Mouse (Mus musculus) left cerebral cortex, adult 9 months (tissue): ENCODE results near the gene Dab1.

Experiments used
- DNase-seq, 2 experiments: peaks; one replicate each; pipeline ENCODE4 v3.0.0; 2022; ENCODE audit warnings: low spot score in 2 of 2

Gene Dab1

GRCm38 (mm10) chr4:104725673-104726072 is 1106.5 kb downstream of the Dab1 start:
- DNase-seq: peak in 1 of 2 experiments; percentile 39

GRCm38 (mm10) chr4:104729185-104729584 is 1110.0 kb downstream of the Dab1 start:
- DNase-seq: no peak

- DNase-seq: no peak
These were observed 1127.3 kb downstream of the Dab1 start for GRCm38 (mm10) chr4:104746500-104746899.

DNA sequence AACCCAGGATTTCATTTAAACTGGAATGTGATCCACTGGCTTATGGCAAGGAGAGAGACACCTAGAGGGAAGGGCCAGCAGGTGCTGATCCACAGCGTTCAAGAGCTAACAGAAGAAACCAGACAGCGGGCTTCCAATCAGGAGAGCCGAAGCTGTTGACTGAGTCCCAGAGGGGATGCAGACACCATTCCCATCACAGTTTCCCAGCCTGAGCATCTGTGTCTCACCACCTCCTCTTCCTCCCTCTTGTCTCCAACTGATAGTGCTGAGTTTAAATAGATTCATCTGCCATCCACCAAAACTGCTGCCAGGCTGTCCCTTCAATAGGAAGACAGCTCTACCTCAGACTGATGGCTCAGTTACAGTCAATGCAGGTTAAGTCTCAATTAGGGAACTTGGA is 1134.9 kb downstream of the Dab1 start:
- DNase-seq: no peak

DNA sequence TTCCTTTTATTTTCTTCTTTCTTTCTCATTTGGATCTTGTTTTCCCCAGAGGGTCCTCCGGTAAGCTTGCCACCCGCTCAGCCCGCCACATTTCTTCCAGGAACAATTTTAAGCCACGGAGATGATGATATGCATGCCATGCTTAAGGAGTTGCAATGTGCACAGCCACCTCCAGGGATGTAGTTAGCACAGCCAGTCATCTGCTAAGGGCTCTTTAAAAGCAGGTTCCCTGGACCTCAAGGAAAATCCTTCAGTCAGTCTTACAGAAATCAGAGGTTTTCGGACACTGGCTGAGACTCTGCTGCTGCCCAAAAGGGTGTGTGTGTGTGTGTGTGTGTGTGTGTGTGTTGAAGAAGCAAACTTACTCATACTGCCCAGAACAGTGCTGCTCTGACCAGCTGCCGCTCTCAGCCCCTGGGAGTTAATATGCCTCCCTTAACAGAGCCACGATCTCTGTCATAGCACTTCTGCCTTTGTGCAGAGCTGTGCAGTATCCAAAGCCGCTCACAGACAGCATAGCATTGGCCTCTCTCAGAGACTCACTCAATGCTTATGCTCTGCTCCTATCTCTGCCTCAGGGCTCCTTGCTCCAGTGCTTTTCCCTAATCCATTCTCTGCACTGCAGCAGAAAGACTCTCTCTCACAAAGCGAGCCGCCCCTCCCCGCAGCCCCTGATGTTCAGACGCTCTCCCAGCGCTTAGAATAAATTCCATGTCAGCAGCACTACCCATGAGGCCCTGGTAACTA is 1141.9 kb downstream of the Dab1 start:
- DNase-seq: no peak

DNA sequence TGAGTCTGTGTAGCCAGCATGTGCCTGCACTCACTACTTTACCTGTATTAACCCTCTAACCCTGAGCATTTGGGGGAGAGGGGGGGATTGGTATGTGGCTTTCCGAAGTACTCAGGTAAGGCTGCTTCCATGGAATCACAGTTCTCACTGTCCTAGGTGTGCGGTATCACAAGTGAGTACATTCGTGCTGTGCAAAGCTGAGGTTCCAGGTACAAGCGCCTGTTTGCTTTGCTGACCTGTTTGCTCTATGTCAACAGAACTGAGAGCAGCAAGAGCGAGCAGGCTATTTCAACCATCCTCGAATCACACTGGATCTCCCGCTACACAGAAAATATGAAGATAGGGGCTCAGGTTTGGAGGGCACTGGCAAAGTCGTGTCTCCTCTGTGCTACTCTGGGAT is 1146.9 kb downstream of the Dab1 start, which contains the start of gene C8b:
C8b (plus strand) TSS at position 253 of the 400 bp plus-strand sequence.
- DNase-seq: no peak

DNA sequence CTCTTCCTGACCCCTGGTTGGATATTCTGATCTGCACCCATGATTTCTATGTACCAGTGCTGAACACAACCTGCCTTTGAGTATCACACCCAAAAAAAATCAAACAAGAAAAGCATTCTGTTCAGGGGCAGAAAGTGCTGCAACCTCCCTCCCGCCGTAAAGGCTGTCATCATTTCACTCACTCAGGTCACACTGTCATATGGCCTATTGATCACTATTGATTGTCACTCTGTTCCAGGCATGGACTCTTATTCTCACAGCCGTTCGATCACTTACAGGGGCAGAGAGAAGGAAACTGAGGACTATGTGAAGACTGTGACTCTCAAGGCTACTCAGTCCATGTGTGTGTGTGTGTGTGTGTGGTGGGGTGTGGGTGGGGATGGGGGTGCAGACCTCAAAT is 1149.0 kb downstream of the Dab1 start:
- DNase-seq: no peak

DNA sequence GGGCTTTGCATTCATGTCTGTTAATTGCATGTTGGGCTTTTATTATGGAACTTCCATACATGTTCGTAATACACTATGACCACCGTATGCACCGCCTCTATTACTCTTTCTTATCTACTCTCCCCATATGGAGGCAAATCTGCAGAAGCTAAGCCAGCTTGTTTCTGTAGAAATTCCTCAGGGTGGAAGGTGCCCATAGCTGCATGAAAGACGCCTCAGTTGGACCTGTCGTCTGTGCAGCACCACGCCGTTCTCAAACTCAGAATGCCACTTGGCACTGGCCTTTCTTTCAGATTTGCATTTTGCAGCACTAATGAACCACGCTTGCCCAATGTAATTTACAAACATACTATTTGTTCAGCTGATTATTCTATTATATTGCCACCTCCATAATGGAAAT is 1150.4 kb downstream of the Dab1 start:
- DNase-seq: no peak

- DNase-seq: no peak
These were observed 1151.2 kb downstream of the Dab1 start for GRCm38 (mm10) chr4:104770331-104770730.

DNA sequence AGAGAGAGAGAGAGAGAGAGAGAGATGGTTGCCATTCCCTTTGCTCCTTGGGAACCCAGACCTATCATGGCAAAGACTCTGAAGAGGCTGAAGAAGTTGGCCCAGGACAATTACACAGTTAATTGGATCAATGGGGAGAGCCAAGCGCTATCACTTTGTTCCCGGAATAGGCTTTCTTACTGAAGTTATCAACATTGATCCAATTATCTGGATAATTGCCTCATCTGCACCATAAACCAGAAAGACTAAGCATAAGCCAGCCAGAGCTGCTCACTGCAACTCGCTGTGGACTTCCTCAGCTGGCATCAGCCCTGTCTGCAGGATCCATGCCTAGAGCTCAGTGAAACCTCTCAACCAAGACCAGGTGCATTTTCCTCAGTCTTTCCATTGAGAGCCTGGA is 1156.4 kb downstream of the Dab1 start:
- no peak for DNase-seq

GRCm38 (mm10) chr4:104779460-104779859 is 1160.3 kb downstream of the Dab1 start:
- no peak for DNase-seq

DNA sequence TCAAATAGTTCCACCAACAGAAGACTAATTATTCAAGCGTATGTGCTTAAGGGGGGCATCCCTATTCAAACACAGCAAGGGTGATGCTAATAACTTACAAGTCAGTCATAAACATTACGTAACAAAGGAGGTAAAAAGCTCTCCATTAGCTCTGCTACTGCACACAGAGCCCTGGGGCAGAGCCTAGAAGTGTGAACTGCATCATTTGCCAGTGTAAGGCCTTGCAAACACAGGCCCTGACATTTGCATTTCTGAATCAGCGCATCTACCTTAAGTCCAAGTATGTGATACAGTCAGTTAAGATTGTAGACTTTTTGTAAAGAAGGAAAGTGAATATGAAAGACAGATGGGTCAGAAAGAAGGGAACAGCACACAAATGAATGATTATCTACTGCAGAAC is 1162.3 kb downstream of the Dab1 start:
- no peak for DNase-seq

GRCm38 (mm10) chr4:104782346-104782745 is 1163.2 kb downstream of the Dab1 start:
- no peak for DNase-seq

- DNase-seq: no peak
These were observed 1173.0 kb downstream of the Dab1 start for GRCm38 (mm10) chr4:104792111-104792510.
